Mouse (Mus musculus) left cerebral cortex, adult 11 months (tissue): ENCODE measurements around the gene Akt1s1.
"Not testable (repeated sequence)": the region's sequence is repeated elsewhere in the genome, so short reads cannot be mapped to it uniquely, and the experiment has no call there.

Experiments used
- DNase-seq: peaks from one replicate; pipeline ENCODE4 v3.0.0; 2022; ENCODE audit warnings: low spot score

The Akt1s1 gene

DNA sequence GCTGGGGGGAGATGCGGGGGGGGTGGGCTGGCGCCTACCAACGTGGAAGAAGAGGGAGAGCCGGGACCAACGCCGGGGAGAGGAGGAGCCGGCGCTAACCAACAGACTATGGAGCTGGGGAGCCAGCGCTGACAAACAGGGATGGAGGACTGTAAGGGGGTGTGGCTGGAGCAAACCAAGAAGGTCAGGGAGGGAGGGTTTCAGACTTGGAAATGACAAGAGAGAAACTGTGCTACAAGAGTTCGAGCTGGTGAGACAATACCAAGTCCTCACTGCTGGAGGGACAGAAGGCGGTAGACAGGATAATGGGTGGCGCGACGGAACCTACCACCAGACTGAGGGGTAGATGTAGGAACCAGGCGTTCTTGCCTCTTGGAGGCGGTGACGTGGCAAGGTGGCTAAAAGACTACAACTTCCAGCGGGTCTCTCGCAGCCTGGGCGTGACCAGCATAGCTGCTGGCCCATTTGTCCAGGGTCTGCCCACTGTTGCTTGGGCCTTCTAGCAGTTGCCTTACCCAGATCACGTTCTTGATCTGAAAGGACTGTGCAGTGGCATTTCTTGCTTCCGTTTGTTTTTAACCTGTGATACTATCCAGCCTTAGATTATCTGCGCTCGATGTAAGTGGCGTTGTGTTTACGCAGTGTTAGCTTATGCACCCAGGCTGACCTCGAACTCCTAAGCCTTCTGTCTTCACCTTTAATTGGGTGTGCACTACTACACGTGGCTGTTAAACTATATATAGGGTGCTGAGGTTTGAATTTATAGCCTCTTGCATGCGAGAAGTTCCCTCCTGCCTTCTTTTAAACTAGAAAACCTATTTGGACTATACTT, 21.1 kb downstream of the Akt1s1 start, which contains the start of gene Ptov1:
Gene Ptov1, minus strand, starts transcription at position 92 of the 832 bp plus-strand sequence.
- peak; percentile 97 for DNase-seq

DNA sequence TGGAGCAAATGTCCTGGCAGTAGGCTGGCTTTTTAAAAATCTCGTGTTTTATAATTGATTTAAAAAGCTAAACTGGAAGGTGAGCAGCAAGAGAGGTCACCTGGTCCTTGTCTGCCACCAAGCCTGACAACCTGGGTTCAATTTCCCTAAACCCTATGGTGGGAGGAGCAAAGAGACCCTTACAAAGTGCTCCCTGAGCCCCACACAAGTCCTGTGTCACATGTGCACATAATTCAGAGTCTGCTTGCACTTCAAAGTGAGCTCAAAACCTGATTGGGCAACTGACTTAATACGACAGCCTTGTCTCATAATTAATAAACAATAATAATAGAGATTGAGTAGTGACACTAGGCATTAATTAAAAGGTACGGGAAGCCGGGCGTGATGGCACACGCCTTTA, 21.8 kb downstream of the Akt1s1 start:
- DNase-seq, result no peak

DNA sequence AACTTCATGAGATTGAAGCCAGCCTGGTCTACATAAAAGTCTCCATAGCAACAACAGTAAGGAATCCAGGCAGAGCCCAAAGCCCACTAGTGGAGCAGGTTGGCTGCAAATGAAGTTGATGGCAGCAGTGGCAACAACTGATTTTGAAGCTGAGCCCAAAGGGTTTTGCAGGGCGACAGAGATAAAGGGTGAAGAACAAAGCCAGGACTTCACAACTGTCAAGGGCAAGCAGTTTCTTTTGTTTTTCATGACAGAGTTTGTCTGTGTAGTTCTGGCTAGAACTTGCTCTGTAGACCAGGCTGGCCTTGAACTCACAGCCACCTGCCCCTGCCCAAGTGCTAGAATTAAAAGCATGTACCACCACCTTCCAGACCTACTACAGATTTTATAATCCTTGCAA, 22.4 kb downstream of the Akt1s1 start:
- no peak for DNase-seq

DNA sequence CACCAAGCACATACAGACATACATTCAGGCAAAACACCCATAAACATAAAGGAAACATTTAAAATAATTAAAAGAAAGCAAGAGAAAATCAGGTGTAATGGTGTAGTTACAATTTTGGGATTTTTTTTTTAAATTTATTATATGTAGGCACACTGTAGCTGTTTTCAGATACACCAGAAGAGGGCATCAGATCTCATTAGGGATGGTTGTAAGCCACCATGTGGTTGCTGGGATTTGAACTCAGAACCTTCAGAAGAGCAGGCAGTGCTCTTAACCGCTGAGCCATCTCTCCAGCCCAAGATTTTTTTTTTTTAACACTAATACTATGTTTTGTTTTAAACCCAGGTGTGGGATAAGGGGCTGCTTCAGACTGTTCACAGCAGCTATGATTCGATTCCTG, 23.0 kb downstream of the Akt1s1 start:
- DNase-seq, result not testable (repeated sequence)

DNA sequence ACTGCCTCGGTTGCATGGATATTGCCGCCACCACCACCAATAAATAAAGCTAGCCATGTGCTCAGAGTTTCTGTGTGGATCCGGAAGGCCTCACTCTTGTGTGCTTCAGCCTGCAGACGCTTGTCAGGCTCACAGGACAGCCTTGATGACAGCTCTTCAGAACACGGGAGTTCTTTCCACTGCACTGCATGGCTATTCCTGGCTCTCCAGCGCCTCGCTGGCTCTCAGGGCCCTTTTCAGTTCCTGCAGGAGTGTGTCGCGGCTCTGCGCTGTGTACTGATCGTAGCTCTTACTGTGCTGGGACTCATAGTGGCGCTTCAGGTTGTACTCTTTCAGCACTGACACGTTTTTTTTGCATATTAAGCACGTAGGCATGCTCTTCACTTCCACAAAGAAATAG, 29.0 kb downstream of the Akt1s1 start:
- no peak for DNase-seq

DNA sequence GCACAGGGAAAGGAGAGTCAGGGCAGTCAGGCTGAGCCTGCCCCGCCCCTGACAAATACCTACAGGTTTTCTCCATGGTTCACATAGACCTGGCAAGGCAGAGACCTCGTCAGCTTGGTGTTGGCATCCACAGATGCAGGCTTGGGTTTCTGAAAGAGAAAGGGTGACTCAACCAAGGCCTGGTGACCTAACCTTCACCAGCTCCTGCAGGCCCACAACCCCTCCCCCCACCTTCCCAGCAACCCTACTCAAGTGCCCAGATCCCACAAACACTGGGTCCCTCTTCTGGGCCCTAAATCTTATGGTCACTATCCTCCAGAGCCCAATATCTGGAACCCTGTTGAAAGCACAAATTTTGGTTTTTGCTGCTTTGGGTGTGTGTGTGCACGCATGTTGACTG, 34.2 kb downstream of the Akt1s1 start:
- no peak for DNase-seq

DNA sequence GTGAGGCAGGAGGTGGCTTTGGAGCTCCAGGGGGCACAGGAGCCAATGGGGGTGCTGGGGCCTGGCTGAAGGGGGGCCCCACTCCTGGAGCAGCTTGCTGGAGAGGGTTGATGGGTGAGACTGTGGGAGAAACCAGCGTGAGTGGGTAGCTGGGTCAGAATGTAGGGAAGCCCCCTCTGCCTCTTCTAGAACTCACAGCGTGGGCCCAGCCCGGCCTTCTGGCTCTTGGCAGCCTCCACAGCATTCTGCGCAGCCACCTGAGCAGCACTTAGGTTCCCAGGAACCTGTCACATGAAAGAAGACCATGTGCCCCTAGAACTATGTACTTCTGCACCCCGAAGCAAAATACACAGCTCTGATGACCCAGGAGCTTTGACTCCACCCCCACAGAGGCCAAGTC, 35.8 kb downstream of the Akt1s1 start:
- DNase-seq, result no peak

DNA sequence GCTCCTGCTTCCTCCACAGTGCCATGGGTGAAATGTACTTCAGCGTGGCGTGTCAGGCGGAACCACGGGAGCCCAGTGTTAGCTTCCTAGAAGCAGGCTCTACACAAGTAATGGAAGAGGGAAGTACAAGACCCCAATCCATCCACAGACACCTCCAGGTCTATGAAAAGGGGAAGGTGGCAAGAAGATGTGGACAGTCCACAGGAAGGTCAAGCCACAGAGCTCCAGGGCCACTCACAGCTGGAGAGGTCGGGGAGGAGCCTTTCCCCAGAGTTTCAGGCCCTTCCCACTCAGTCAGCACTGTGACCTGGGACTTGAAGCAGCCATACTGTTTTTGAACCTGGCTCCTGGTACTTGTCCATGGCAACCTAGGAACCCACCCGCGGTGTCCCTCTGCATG, 38.2 kb downstream of the Akt1s1 start:
- no peak for DNase-seq

DNA sequence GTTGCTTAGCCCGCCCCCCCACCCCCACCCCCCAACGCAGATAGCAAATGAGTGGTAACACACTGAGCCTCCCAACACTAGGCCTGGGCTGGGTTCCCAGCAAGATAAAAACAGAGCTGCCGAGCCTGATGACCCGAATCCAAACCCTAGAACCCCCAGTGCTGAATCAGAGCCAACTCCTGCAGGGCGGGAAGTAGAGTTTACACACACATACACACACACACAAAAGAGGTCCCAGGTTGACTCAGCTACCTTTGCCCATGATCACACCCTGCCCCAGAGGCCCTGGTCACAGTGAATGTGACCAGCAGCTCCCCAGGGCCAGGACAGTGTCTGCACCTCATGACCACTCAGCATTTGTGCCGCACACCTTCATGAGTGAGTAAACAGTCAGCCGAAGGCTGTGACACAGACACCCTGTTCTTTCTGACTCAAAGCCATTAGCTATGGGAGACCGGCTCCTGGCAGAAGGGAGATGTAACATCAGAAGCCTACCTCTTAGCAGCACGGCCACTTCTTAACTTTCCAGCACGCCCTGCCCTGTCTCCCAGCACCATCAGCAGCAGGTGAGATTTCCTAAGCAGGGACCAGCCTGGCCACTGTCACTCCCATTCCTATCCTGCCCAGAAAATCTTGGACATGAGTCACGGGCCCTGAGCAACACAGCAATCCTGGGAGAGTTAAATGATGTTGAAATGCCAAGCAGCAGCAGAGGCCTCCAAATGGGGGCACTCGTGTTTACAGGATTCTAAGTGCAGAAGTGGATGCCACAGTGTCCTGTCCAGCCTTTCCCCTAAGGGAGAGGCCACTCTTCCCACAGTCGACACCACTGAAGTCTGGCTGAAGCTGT, 39.7 kb downstream of the Akt1s1 start:
- DNase-seq, result no peak

DNA sequence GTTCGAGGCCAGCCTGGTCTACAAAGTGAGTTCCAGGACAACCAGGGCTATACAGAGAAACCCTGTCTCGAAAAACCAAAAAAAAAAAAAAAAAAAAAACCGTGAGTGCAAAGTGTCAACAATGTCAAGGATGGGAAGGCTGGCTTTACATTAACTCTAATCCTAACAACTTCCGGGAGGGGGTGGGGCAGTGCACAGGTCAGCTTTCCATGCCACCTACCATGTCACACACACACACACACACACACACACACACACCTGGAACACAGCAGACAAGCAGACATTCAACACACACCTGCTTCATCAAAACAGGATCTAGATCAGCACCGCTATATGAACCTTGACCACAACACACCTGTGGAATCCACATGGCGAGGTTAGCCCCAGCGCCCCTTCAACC, 41.4 kb downstream of the Akt1s1 start:
- no peak for DNase-seq

DNA sequence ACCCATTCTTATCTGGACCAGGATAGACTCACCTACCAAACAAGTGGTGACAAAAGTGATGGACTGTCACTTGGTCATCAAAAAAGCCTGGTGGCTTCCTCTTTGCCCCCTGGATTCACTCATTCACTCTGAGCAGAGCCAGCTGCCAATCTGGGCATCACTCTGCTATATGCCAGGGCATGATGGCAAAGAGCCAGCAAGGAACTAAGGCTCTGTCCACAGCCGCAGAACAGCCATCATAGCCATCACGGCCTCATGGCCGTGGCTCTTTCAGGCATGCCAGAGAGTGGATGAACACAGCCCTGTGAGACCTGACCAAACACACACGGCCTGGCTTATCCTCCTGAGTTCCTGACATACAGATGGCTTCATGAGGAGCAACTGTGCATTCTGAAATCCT, 41.9 kb downstream of the Akt1s1 start:
- no peak for DNase-seq

DNA sequence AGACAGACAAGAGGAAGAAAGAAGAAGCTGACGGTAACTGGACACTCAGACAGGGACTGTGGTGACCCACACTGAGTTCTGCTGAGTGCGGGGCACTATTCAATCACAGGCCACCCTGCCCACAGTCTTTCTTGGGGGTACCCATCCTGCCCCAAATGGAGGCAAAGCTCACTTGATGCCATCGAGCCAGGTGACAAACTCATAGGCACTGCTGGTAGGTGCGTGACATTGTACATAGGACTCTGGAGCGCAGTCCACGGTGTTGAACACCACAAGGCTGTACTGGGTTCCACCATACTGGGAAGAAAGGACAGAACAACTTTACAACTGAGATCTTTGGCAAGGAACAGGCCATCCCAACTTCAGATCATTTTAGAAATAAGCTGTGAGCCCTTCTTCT, 42.8 kb downstream of the Akt1s1 start:
- no peak for DNase-seq

DNA sequence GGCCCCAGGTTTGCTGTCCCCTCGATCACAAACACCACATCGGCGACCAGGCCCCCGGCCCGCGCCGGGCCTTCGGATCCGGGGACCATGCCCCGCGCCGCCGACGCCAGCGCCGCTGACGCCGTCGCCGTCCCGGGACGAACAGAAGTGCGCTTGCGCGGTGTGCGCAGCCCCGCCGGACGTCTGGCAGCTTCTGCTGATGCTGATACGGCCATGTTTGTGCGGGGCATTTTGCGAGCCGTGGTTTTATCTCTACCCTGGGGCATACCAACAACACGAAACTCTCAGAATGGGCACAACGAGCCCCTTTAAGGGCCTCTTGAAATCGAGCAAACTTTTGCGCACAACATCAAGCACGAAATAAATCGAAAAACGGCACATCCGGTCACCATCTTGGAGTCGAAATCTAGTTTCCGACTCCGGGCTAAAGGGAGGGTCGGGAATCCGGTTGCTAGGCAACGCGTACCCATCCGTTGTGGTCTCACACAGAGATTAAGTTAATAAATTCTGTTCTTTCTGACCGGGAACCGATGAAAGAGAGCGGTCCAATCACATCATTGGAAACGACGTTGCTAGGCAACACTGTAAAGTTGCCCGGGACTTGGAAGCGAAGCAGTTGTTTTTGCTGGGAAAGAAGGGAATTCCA, 43.6 kb downstream of the Akt1s1 start, which contains the start of gene Med25:
Gene Med25, minus strand, starts transcription at position 437 of the 646 bp plus-strand sequence.
- peak; percentile 94 for DNase-seq

DNA sequence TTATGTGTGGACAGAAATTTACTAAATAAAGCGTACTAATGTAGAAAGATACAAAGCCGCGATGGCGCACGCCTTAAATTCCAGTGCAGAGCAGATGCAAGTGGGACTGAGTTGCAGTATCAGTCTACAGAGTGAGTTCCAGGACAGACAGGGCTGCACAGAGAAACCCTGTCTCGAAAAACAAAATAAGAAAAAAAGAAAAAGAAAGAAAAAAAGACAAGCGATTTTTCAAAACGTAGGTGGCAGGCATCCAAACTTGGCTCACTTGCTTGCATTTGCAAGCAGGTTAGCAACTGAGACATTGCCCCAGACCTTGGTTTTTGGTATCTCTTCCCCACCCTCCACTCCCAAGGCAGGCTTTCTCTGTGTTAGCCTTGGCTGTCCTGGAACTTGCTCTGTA, 44.4 kb downstream of the Akt1s1 start:
- DNase-seq, result no peak

DNA sequence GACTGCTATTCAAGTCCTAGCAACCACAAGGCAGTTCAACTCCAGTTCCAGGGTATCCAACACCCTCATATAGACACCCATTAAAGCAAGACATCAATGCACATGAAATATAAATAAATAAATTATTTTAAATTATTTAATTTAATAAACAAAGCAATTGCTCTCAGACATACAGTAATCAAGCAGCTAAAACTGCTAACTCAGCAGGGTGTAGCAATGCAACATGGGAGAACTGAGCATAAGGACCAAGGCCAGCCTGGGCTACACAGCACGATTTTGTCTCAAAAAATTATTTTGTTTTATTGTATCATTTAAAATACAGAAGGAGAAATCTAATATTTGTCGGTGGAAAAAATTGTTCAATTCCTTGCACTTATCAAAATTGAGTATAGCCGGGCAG, 45.4 kb downstream of the Akt1s1 start:
- DNase-seq, result no peak

DNA sequence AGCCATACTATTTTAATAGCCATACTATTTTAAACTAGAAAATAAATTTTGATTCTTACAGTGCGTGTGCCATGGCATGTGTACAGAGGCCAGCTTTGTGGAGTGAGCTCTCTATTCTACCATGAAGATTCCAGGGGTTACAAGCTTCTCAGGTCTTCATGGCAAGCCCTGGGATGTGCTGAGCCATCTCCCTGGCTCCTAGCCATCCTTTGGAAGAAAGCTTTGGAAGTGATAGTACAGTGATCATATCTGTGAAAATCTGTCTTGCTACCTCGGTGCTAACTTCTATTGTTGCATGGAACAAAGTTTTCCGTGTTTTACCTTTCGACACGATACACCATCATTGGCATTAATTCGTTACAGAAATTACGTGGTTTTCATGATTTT, 46.4 kb downstream of the Akt1s1 start:
- no peak for DNase-seq

DNA sequence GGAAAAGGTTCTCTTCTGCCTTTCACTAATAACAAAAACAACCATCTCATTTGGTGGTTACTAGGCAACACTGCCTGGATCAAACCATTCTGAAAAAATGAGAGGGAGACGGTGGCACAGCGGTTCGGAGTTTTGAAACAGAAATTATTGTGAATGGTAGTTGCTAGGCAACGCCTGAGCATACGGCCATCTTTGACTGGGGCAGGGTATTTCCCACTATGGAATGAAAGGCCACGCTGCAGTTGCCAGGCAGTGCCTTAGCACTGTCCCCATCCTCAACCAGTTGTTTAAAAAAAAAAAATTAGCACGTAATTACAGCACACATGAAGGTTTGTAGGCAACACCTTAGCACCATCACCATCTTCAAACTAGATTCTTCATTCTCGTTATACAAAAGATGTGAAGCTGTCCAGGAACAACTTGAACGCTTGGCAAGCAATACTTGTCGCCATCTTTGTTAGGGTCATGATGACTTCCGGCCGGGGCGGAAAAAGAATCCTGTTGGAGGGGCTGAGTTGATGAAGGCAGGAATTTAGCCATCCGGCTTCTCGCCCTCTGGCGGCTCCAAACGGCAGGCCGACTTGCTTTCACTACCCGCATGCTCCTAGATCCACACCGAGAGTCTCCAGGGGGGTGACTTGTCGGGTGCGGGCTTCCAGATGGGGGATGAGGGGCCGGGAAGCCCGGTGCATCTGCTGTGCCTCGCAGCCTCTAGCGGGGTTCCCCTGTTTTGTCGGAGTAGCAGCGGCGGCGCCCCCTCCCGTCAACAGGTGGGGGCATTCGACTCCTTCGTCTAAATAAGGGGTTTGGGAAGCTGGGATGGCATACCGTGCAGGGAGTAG, 47.0 kb downstream of the Akt1s1 start, which contains the start of gene Fuz:
Gene Fuz, plus strand, starts transcription at position 487 of the 842 bp plus-strand sequence.
- peak; percentile 92 for DNase-seq

DNA sequence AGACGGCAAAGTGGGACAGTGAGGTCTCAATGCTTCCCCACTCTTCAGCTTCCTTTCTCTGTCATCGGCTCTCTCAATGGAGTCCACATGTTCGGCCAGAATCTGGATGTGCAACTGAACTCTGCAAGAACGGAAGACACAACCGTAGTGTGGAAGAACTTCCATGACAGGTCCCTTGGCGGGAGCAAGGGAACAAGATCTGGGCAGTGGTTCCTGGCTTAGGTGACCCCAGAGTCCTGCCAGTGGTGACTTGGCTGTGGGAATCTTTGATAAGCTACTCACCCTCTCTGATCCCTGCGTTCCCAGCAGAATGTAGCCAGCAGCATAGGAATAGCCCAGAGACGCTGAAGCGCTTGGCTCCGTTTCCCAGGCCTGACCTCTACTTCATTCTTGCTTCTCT, 47.7 kb downstream of the Akt1s1 start:
- DNase-seq, result no peak

DNA sequence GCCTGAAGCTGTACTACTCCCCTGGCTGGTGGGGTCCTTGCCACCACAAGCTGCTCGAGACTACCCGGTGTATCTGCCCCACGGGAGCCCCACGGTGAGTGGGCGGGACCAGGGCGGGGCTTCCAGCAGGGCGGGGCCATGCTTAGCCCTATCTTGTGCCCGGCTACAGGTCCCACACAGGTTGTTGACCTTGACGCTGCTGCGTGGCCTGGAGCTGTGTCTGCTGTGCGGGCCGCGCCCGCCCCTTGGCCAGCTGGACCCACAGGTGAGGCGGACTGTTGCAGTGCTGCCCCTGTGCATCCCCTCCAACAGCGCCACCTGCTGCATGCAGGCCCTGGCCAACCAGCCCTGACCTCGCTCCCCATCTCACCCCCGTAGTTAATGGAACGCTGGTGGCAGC, 49.8 kb downstream of the Akt1s1 start:
- no peak for DNase-seq

DNA sequence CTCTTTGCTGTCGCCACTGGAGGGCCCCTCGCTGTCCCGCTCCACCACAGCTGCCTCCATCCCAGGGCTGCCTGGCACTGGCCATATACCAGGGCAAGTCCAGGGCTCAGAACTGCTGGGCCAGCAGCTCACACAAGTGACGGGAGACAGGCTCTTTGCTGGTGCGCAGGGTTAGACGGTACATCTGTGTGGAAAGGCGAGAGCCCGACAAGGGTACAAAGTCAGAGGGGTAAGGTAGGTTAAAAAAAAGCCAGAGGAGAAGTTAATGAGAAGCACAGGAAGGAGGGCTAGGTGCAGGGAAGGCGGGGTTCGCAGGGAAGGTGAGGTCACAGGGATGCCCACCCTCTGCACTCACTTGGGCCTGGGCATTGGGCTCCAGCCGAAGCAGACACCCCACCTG, 51.8 kb downstream of the Akt1s1 start:
- DNase-seq, result no peak

DNA sequence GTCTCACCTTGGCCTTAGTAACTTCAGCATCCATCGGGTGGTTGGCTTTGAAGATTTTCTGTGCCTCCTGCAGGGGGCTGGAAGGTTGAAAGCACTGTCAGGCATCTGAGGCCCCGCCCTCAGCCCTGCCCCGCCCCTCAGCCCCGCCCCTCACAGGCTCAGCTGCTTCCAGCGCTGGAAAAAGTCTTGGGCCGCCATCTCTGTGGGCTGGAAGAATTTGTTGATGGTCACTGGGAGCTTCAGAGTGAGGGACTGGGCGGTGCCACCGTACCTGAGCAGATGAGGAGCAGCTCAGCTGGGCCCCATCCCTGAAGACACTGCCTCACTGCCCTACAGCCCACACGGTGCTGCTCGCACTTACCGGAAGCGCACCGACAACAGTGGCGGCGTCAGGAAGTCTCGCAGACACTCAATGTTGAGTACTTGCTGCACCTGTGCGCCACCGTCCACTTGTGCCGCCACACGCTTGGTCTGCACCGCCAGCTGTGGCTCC, 52.5 kb downstream of the Akt1s1 start:
- DNase-seq, result no peak
